Mouse (Mus musculus) erythroblast, embryonic 14.5 days (primary cell): Measurements from ENCODE around the gene Prpf3.

Experiments
- GATA1 ChIP-seq: IDR thresholded peaks from 2 replicates; pipeline ENCODE4 v1.6.1; 2012; ENCODE audit warnings: low read length, inconsistent platforms, mixed read lengths
- TAL1 ChIP-seq: IDR thresholded peaks from 3 replicates; pipeline ENCODE4 v1.6.1; 2012; ENCODE audit warnings: low read length, inconsistent platforms, mixed read lengths

DNA sequence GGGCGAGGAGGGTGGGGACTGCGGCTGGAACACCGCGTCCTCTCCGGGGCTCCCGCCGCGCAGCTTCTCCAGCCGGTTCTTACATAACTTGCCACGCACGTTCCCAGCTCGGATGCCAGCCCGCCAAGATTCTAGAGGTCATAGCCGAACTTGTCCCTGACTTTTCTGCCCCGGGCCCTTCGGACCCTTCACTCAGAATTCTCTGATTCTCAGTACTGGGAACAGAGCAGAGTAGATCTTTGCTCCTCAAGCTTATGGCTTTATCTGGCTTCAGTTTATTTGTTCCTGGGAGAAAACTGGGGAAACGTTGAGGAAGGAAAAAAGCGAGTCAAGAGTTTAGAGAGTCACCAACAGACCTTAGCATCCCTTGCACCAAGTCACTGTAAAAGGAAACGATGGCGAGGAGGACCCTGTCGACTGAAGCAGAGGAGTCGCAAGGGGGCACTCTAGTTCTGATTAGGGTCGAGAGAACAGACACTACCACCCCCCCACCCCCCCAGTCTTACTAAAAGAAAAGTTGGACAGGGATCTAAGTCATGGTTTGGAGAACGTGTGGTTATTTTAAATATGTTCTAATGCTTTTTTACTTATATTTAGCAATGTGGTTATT, 27.2 kb upstream of the Prpf3 start:
- TF ChIP-seq TAL1 (no peak), GATA1 (no peak)
